Mouse (Mus musculus) hindbrain, embryonic 14.5 days (tissue): Measurements from ENCODE around the gene Ldlrad1. TPM values are rescaled to one million over a fixed set of nuclear protein-coding genes. Genes with fewer than 3 reads are reported as not detected.
A peak's percentile ranks its signal among the peaks of the same experiment; 100 is the strongest.

Experiments used
- ATAC-seq: fragments of 200-750 bp; cut with Nextera tagmentation; 2 replicates; pipeline ENCODE4 v1.8.0; 2017; ENCODE audit warnings: moderate number of reproducible peaks, mild to moderate bottlenecking, moderate TSS enrichment, moderate library complexity; ENCODE audit not compliant: low FRiP score
- DNase-seq: peaks from one replicate; pipeline ENCODE4 v3.0.0-alpha.2; 2015; ENCODE audit warnings: low spot score
- H3K27ac ChIP-seq: fragments of 300-500 bp; sonication (generic); 2 replicates; pipeline ENCODE4 v1.5.1; 2014; ENCODE audit warnings: mild to moderate bottlenecking, moderate library complexity
- H3K27me3 ChIP-seq: fragments of 300-500 bp; sonication (generic); 2 replicates; pipeline ENCODE4 v1.6.1; 2014; ENCODE audit warnings: mild to moderate bottlenecking, low read length, mixed read lengths; ENCODE audit not compliant: control insufficient read depth, insufficient read depth
- H3K36me3 ChIP-seq: fragments of 300-500 bp; sonication (generic); replicated peaks from 2 replicates; pipeline ENCODE4 v1.6.1; 2014; ENCODE audit not compliant: control insufficient read depth, insufficient read depth
- H3K4me1 ChIP-seq: fragments of 300-500 bp; sonication (generic); replicated peaks from 2 replicates; pipeline ENCODE4 v1.6.1; 2014; ENCODE audit warnings: antibody characterized with exemption, low read length, mixed read lengths; ENCODE audit not compliant: control insufficient read depth, insufficient read depth
- H3K4me2 ChIP-seq: fragments of 300-500 bp; sonication (generic); replicated peaks from 2 replicates; pipeline ENCODE4 v1.6.1; 2014; ENCODE audit warnings: mild to moderate bottlenecking, moderate library complexity
- H3K4me3 ChIP-seq: fragments of 300-500 bp; sonication (generic); replicated peaks from 2 replicates; pipeline ENCODE4 v1.5.1; 2014; ENCODE audit warnings: mild to moderate bottlenecking, low read length
- H3K9ac ChIP-seq: fragments of 300-500 bp; sonication (generic); 2 replicates; pipeline ENCODE4 v1.6.1; 2014
- H3K9me3 ChIP-seq: fragments of 300-500 bp; sonication (generic); 2 replicates; pipeline ENCODE4 v1.6.1; 2016; ENCODE audit warnings: low read length; ENCODE audit not compliant: control insufficient read depth
- WGBS: fragments of 180-500 bp; shearing (Covaris S2); extraction: QIAGEN DNeasy Blood & Tissue Kit; methylation state at CpG from one replicate; pipeline ENCODE4 v1.1.7; 2014; 5-methylcytosine and 5-hydroxymethylcytosine counted together
- polyA plus RNA-seq: library from polyadenylated mRNA; unstranded; fragments of >200 nt; fragmentation: Nextera tagmentation; extraction: Ambion mirVana; gene quantifications from 2 replicates; pipeline ENCODE4 v1.2.1, GENCODE M21; 2014

The Ldlrad1 gene
- polyA plus RNA-seq, 1 experiment from 2014 or later: not detected

DNA sequence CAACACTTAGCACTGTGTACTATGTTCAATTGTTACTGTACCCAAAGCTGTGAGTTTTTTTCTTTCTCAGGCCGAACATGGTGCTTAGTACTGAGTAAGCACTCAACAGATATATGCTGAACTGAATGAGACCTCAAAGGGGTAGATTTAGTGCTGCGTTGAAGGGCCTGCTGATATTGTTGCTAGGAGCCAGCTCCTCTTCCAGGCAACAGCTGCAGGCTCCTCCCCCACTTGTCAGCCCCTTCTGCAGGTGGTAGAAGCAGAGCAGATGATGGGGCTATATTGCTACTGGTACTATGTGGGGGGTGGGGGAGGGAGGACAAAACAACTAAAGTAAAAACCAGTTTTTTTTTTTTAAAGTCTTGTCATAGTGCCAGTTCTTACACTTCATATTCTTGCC is 40.5 kb downstream of the Ldlrad1 start:
- peaks cover 19% of the 10 kb centered on the region for H3K4me1 ChIP-seq
- H3K36me3 ChIP-seq: peaks cover 23% of the 10 kb centered on the region
- H3K27me3 ChIP-seq: no peaks in the 10 kb centered on the region
- H3K4me2 ChIP-seq: no peak overlapping the region
- ATAC-seq: no peak
- no peak overlapping the region for H3K27ac ChIP-seq
- H3K4me3 ChIP-seq: no peak overlapping the region
- WGBS: 40% methylated on average over 2 of the region's 2 CpGs
- DNase-seq: no peak
- no peaks in the 10 kb centered on the region for H3K9me3 ChIP-seq
- no peak overlapping the region for H3K9ac ChIP-seq

DNA sequence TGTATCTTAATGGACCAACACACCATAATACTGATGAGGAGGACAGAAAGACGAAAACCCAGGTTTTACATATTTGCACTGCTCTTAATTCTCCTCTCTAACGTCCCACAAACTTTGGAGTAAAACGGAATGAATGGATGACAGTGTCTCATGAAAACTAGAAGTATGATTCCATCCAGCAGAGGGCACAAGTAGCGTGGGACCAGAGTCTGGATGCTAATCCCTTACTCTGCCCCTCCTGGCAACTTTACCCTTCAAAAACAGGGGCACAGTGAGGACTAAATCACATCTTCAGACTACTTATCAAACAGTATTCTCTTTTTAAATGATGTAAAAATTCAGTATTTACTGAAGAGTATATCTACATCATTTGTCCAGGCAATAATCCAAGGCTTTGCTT is 41.5 kb downstream of the Ldlrad1 start:
- ATAC-seq (no peak), DNase-seq (peak; percentile 64)
- no peak overlapping the region for H3K27ac ChIP-seq
- peaks cover 27% of the 10 kb centered on the region for H3K4me1 ChIP-seq
- no peaks in the 10 kb centered on the region for H3K9me3 ChIP-seq
- H3K27me3 ChIP-seq: no peaks in the 10 kb centered on the region
- 22% methylated on average over 4 of the region's 4 CpGs for WGBS
- H3K4me2 ChIP-seq: no peak overlapping the region
- H3K36me3 ChIP-seq: peaks cover 14% of the 10 kb centered on the region
- H3K9ac ChIP-seq: no peak overlapping the region
- no peak overlapping the region for H3K4me3 ChIP-seq

GRCm38 (mm10) chr4:107252522-107252921 is 43.5 kb downstream of the Ldlrad1 start:
- Histone ChIP-seq H3K27ac (0 out of 2 replicates have a peak overlapping the region, but pooled peaks have one; percentile 87), H3K9ac (peak overlapping the region; percentile 76), H3K36me3 (no peaks in the 10 kb centered on the region), H3K9me3 (no peaks in the 10 kb centered on the region), H3K27me3 (no peaks in the 10 kb centered on the region), H3K4me1 (peaks cover 29% of the 10 kb centered on the region), H3K4me2 (peak overlapping the region; percentile 89), H3K4me3 (peak overlapping the region; percentile 67)
- no peak for DNase-seq
- no peak for ATAC-seq
- WGBS: 2% methylated on average over 11 of the region's 11 CpGs

GRCm38 (mm10) chr4:107253125-107254091 is 44.4 kb downstream of the Ldlrad1 start, which contains the start of the genes Lrrc42 and Hspb11:
Gene Lrrc42 (minus strand): TSS chr4:107253532.
Gene Hspb11 (plus strand): TSS chr4:107253593.
- 0% methylated on average over 90 of the region's 101 CpGs for WGBS
- peaks cover 29% of the 10 kb centered on the region for H3K4me1 ChIP-seq
- peak; percentile 95 for ATAC-seq

GRCm38 (mm10) chr4:107254414-107254813 is 45.4 kb downstream of the Ldlrad1 start:
- DNase-seq: peak; percentile 49
- no peaks in the 10 kb centered on the region for H3K27me3 ChIP-seq
- whole genome bisulfite sequencing: 12% methylated on average over 3 of the region's 3 CpGs
- H3K4me3 ChIP-seq: peak overlapping the region; percentile 67
- no peaks in the 10 kb centered on the region for H3K9me3 ChIP-seq
- peaks cover 24% of the 10 kb centered on the region for H3K4me1 ChIP-seq
- H3K4me2 ChIP-seq: peak overlapping the region; percentile 89
- H3K9ac ChIP-seq: peak overlapping the region; percentile 76
- H3K36me3 ChIP-seq: no peaks in the 10 kb centered on the region
- peak overlapping the region; percentile 87 for H3K27ac ChIP-seq
- ATAC-seq: no peak

More at GRCm38 (mm10) chr4:107253125-107254091, 44.4 kb downstream of the Ldlrad1 start, which contains the start of the genes Lrrc42 and Hspb11:
- no peaks in the 10 kb centered on the region for H3K36me3 ChIP-seq
- H3K9ac ChIP-seq: peak within 1 kb of the TSS; percentile 76
- no peaks in the 10 kb centered on the region for H3K27me3 ChIP-seq
- H3K27ac ChIP-seq: peak within 1 kb of the TSS; percentile 87
- H3K4me3 ChIP-seq: peak within 1 kb of the TSS; percentile 67
- H3K9me3 ChIP-seq: no peaks in the 10 kb centered on the region
- DNase-seq: peak; percentile 90
- peak within 1 kb of the TSS; percentile 89 for H3K4me2 ChIP-seq

DNA sequence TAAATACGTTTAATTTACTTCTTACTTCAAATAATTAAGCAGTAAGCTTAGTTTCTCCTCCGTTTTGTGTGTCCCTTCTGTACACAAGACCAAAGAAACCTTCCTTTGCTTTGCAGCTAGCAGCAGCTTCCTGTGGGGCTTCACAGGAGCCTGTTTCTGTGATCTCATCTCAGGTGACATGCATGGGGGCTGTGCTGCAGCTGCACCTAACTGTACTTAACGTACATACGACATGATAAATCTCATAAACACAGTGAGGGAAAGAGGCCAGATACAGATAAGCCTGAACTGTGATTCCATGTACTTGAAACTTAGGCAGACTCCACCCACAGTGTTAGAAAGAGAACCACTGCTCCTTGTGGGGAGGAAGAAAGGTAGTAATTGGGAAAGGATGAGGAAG is 51.0 kb downstream of the Ldlrad1 start:
- Histone ChIP-seq H3K4me3 (no peak overlapping the region), H3K4me1 (peaks cover 6% of the 10 kb centered on the region; the same call in 1 of the 2 replicates), H3K4me2 (no peak overlapping the region), H3K9ac (no peak overlapping the region), H3K27me3 (no peaks in the 10 kb centered on the region), H3K9me3 (no peaks in the 10 kb centered on the region), H3K27ac (no peak overlapping the region), H3K36me3 (peaks cover 11% of the 10 kb centered on the region)
- DNase-seq: no peak
- WGBS: 82% methylated on average over 4 of the region's 4 CpGs
- ATAC-seq: no peak

Other genes starting within 250 kb of the Ldlrad1 start
- gene Mrpl37, start 142.3 kb upstream of the Ldlrad1 start, polyA plus RNA-seq: 86.2 and 89.8 TPM in 2 replicates
- gene Cyb5rl, start 142.2 kb upstream of the Ldlrad1 start, polyA plus RNA-seq: 2.7 and 4.8 TPM in 2 replicates
- gene Cdcp2, start 112.3 kb upstream of the Ldlrad1 start, polyA plus RNA-seq: not detected in 2 replicates
- gene Tmem59, start 30.8 kb upstream of the Ldlrad1 start, polyA plus RNA-seq: 391 and 398 TPM in 2 replicates
- gene Tceanc2, start 30.1 kb upstream of the Ldlrad1 start, polyA plus RNA-seq: 22.7 and 22.9 TPM in 2 replicates
- gene Lrrc42, start 44.4 kb downstream of the Ldlrad1 start, polyA plus RNA-seq: 54.1 and 57.1 TPM in 2 replicates
- gene Hspb11, start 44.4 kb downstream of the Ldlrad1 start, polyA plus RNA-seq: 37.3 and 46.1 TPM in 2 replicates
- not detected in 2 replicates for gene Dio1, start 98.0 kb downstream of the Ldlrad1 start, polyA plus RNA-seq
- gene Yipf1, start 105.2 kb downstream of the Ldlrad1 start, polyA plus RNA-seq: 65.7 and 69.0 TPM in 2 replicates
- 22.3 and 23.6 TPM in 2 replicates for gene Ndc1, start 158.6 kb downstream of the Ldlrad1 start, polyA plus RNA-seq
- 2.7 and 5.6 TPM in 2 replicates for gene Glis1, start 225.4 kb downstream of the Ldlrad1 start, polyA plus RNA-seq